Mouse (Mus musculus) stomach, postnatal 0 days (tissue): Measurements from ENCODE around the gene Pomp.

Source experiments
- CTCF ChIP-seq: IDR thresholded peaks from 2 replicates; pipeline ENCODE4 v1.5.1; 2016; ENCODE audit warnings: antibody characterized with exemption, low read depth, mild to moderate bottlenecking, moderate library complexity
- EP300 ChIP-seq: optimal IDR thresholded peaks from 2 replicates; pipeline ENCODE3; 2016; ENCODE audit warnings: antibody characterized with exemption

DNA sequence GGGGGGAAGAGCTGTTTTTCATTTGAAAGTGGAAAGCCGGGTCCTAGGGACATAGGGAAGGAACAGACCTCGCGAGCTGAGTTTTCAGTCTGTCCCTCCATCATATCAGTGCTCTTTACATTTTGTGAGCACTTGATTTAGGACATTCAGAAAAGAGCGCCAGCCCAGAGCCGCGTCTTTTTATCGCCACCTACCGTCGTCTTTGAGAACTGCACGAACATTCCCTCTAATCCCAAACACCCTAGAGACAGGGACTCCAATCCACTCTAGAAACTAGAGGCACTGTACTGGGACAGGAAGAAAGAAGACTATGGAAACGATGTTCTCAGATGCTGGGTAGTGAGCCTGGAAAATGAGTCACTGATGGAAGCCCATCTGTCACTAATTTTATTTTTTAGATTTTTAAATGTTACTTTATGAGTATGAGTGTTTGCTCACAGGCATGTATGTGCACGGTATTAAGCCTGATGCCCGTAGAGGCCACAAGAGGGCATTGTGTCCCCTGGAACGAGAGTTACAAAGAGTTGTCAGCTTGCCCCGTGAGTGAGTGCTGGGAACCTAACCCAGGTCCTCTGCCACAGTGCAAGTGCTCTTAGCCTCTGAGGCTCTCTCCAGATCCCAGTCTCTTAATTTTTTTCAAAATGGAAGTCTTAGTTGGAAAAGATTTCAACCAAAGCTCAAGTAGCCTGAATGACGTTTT is 11.9 kb upstream of the Pomp start:
- TF ChIP-seq CTCF = peak; percentile 92
- TF ChIP-seq EP300 = no peak
